Mouse (Mus musculus): ENCODE data around the gene Gm14295.
"Not testable (repeated sequence)": the region's sequence is repeated elsewhere in the genome, so short reads cannot be mapped to it uniquely, and the experiment has no call there.

Gm14295 gene

DNA sequence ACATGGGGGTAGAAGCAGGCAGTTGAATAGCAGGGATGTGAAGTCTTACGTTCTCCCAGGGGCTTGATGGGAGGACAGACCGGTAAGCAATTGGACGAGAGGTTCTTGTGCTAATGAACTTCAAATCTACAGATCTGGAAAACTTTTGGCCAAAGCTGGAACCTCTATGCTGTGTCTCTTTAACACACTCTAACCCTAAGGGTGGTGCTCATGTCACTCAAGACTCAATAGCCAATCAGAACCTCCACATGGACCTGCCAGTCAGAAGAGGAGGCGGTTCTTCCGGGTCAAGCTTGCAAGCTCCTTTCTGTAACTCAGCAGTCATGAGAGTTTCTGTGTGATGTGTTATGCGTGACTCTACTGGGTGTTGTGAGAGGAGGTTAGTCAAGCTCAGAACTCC lies at the start of gene Gm14295:
Gm14295 (plus strand) TSS at position 301 of the 400 bp plus-strand sequence.
- not testable (repeated sequence) for DNase-seq

DNA sequence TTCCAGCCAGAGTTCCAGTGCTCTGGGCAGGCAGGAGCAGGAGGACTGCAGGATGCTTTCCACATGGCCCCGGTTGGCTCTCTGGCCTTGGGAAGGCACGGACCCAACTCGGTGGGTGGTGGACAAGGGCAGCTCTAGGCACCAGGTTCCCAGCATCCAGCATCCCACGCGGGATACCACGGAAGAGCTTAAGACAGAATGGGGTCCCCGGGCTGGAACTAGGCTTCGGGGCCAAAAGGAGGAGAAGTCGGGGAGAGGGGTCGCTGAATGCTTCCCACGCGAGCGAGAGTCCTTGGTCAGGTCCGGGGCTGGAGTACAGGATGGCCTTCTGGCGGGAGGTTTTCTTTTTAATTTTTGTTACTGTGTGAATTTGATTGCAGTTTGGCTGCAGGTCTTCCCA lies 373 bp downstream of the Gm14295 start:
- not testable (repeated sequence) for DNase-seq

DNA sequence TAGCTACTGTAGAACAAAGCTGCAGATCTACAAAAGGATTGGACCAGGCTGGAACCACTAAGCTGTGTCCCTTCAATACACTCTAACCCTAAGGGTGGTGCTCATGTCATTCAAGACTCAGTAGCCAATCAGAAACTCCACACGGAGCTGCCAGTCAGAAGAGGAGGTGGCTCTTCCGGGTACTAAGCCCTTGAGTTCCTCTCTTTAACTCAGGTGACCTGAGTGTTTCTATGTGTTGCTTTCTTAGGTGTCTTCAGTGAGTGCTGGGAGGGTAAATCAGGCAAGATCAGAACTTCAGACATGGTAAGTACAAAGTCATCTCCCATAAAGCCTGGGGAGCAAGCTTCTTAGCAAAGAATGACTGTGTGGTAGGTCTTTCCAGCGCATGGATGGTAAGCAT lies 32.4 kb downstream of the Gm14295 start, which contains the start of gene Gm14408:
Gm14408 (plus strand) TSS at position 301 of the 400 bp plus-strand sequence.
- DNase-seq, result not testable (repeated sequence)
